Mouse (Mus musculus): ENCODE data around the gene Foxi3. TPM values are rescaled to one million over a fixed set of nuclear protein-coding genes. Genes with fewer than 3 reads are reported as not detected.

Foxi3 gene
- polyA plus RNA-seq, 1 experiment: not detected

DNA sequence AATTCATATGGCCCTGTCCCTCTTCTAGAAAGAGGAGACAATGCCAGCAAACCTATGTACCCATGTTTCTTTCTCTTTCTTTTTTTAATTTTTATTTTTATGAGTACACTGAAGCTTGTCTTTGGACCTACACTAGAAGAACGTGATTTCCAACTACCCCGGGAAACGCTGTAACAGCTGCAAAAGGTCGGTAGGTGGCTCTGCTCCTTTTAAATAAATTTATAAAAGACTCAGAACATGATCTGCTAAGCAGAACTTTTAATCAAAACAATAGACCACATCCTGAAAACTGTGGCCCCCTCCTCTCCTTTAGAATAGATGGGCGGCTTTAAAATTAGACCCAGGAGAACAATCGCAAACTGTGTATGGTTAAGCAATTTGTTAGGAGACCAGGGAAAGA, 2.3 kb upstream of the Foxi3 start:
- no peaks in the 10 kb centered on the region for H3K36me3 ChIP-seq (ENCODE audit: control insufficient read depth)
- H3K4me3 ChIP-seq (replicated peaks): no peak overlapping the region
- peaks cover 75% of the 10 kb centered on the region for H3K27me3 ChIP-seq (ENCODE audit: control insufficient read depth)
- peaks cover 1% of the 10 kb centered on the region; the same call in 1 of the 2 replicates for H3K4me1 ChIP-seq (ENCODE audit: control insufficient read depth)
- peaks cover 5% of the 10 kb centered on the region; the same call in 1 of the 2 replicates for H3K9me3 ChIP-seq (ENCODE audit: control insufficient read depth, low read length)
- no peak for TF ChIP-seq TAL1 (IDR thresholded peaks at IDR 0.05; ENCODE audit: low read length)
- no peak for TF ChIP-seq GATA1 (IDR thresholded peaks at IDR 0.05; ENCODE audit: low read length)

DNA sequence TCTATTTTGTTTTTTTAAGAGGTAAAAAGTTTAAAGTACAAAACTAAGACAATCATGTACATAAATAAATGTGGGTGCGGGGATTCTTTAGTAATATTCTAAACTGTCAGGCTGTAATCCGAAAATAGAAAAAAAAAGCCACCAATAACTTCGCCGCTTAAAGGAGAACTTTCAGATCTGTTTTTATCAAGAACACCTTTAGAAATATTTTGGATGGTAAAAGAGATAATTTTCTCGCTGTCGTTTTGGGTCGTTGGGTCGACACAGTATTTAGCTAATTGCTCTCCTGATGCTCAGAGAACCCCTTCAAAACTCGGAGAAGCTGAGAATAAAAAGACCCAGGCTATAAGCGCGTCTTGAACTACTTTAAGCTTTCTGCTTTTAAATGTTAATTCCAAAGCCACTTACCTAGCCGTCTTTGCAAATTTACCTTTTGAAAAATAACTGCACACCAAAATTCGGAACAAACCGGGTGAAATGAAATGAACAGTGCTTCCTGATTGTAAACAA, 985 bp upstream of the Foxi3 start:
- H3K9me3 ChIP-seq (ENCODE audit: control insufficient read depth, low read length): peaks cover 5% of the 10 kb centered on the region; the same call in 1 of the 2 replicates
- peaks cover 1% of the 10 kb centered on the region; the same call in 1 of the 2 replicates for H3K4me1 ChIP-seq (ENCODE audit: control insufficient read depth)
- peaks cover 87% of the 10 kb centered on the region for H3K27me3 ChIP-seq (ENCODE audit: control insufficient read depth)
- no peaks in the 10 kb centered on the region for H3K36me3 ChIP-seq (ENCODE audit: control insufficient read depth)
- TF ChIP-seq GATA1 (IDR thresholded peaks at IDR 0.05; ENCODE audit: low read length): no peak
- no peak overlapping the region for H3K4me3 ChIP-seq (replicated peaks)

DNA sequence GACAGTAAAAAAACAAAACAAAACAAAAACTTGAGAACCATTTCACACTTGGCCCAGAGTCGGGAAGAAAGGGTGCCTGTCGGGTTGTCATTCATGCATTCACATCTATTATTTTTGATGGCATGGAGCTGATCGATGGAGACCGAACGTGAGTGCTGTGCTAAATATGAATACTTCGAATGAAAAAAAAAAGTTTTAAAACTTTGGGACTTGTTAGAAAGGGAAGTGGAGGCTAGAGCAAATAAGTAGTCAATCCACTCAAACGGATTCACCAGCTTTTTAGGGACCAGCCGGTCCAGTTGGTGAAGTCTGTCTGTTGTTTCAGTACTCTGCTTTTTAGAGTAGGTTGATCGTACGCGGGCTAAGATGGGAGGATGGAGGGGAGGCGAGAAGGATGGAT, 490 bp upstream of the Foxi3 start:
- Histone ChIP-seq H3K4me1 (ENCODE audit: control insufficient read depth) (peaks cover 1% of the 10 kb centered on the region; the same call in 1 of the 2 replicates), H3K27me3 (ENCODE audit: control insufficient read depth) (peaks cover 89% of the 10 kb centered on the region), H3K4me3 (replicated peaks) (no peak overlapping the region)

DNA sequence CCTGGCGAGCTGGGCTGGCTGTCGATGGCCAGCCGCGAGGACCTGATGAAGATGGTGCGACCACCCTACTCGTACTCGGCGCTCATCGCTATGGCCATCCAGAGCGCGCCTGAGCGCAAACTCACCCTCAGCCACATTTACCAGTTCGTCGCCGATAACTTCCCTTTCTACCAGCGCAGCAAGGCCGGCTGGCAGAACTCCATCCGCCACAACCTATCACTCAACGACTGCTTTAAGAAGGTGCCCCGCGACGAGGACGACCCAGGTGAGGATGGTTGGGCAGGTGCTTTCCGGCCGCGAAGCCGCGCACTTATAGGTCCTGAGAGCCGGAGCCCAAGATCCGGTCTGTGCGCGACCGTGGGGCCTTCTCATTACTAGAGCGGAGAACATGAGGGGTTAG, 605 bp downstream of the Foxi3 start:
- Histone ChIP-seq H3K4me3 (replicated peaks) (no peak overlapping the region), H3K4me1 (ENCODE audit: control insufficient read depth) (peaks cover 1% of the 10 kb centered on the region; the same call in 1 of the 2 replicates), H3K9me3 (ENCODE audit: control insufficient read depth, low read length) (peaks cover 5% of the 10 kb centered on the region; the same call in 1 of the 2 replicates), H3K27me3 (ENCODE audit: control insufficient read depth) (peaks cover 85% of the 10 kb centered on the region), H3K36me3 (ENCODE audit: control insufficient read depth) (no peaks in the 10 kb centered on the region)
- TF ChIP-seq GATA1 (IDR thresholded peaks at IDR 0.05; ENCODE audit: low read length) (no peak), TAL1 (IDR thresholded peaks at IDR 0.05; ENCODE audit: low read length) (no peak)

More for the DNA sequence above, 490 bp upstream of the Foxi3 start:
- no peaks in the 10 kb centered on the region for H3K36me3 ChIP-seq (ENCODE audit: control insufficient read depth)
- peaks cover 5% of the 10 kb centered on the region; the same call in 1 of the 2 replicates for H3K9me3 ChIP-seq (ENCODE audit: control insufficient read depth, low read length)
- TF ChIP-seq TAL1 (IDR thresholded peaks at IDR 0.05; ENCODE audit: low read length): no peak
- no peak for TF ChIP-seq GATA1 (IDR thresholded peaks at IDR 0.05; ENCODE audit: low read length)

DNA sequence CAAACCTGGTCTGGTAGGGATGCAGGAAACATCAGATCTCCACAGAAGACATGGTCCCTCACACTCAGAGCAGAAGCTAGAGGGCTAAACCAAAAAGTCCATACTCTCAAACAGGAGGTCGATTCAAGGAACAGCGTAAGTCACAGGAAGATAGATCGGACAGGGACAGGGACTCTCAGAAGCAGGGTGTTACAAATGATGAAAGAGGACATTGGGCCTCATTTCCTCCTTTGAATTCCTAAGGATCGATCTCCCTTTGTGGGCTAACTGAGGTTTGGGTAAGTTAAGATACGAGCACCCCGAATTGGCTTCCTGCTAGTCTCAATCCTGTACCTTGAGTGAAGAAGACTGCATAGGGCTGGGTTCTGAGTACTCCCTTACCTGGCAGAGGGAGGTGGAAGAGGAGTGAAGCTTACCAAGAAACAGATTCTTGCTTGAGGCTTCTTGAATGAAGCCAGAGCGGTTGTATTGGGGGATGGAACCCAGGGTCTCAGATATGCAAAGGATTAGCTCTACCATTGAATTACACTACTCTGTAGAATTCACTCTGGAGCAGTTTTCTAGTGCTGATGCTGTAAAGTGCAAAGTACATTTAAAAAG, 1.1 kb downstream of the Foxi3 start:
- no peaks in the 10 kb centered on the region for H3K36me3 ChIP-seq (ENCODE audit: control insufficient read depth)
- peaks cover 82% of the 10 kb centered on the region for H3K27me3 ChIP-seq (ENCODE audit: control insufficient read depth)
- H3K9me3 ChIP-seq (ENCODE audit: control insufficient read depth, low read length): peaks cover 5% of the 10 kb centered on the region; the same call in 1 of the 2 replicates
- no peak for TF ChIP-seq GATA1 (IDR thresholded peaks at IDR 0.05; ENCODE audit: low read length)
- TF ChIP-seq TAL1 (IDR thresholded peaks at IDR 0.05; ENCODE audit: low read length): no peak
- no peak overlapping the region for H3K4me3 ChIP-seq (replicated peaks)
- peaks cover 1% of the 10 kb centered on the region; the same call in 1 of the 2 replicates for H3K4me1 ChIP-seq (ENCODE audit: control insufficient read depth)

DNA sequence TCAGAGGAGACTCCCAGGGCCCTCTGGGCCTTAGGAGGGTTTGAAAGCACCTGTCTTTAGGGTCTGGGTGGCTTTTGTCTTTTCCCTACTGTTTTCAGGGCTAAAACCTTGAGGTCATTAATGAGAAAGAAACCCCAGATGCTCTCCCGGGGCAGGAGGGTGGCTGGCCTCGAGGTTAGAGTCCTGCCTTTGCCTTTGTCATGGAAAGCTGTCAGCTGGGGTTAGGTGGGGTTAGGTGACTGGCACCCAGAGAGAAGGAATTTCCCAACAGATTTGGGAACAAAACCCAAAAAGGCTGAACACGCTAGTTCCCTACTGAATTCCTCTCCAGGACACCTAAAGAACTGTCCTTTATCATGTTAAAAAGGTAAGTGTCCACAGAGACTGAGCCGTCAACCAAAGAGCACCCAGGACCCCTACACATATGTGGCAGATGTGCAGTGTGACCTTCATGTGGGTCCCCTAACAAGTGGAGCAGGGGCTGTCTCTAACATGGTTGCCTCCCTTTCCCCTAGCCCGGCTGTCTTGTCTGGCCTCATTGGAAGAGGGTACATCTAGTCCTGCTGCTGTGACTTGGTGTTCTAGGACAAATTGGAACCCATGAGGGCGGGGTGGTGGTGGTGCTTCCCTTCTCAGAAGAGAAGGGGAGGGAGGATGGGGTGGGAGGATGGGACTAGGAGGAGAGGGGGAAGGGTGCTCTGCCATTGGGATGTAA, 7.9 kb downstream of the Foxi3 start:
- Histone ChIP-seq H3K9me3 (ENCODE audit: control insufficient read depth, low read length) (no peaks in the 10 kb centered on the region), H3K4me1 (ENCODE audit: control insufficient read depth) (no peaks in the 10 kb centered on the region), H3K36me3 (ENCODE audit: control insufficient read depth) (no peaks in the 10 kb centered on the region), H3K27me3 (ENCODE audit: control insufficient read depth) (peaks cover 37% of the 10 kb centered on the region), H3K4me3 (replicated peaks) (no peak overlapping the region)
- TF ChIP-seq GATA1 (IDR thresholded peaks at IDR 0.05; ENCODE audit: low read length) (no peak), TAL1 (IDR thresholded peaks at IDR 0.05; ENCODE audit: low read length) (no peak)

DNA sequence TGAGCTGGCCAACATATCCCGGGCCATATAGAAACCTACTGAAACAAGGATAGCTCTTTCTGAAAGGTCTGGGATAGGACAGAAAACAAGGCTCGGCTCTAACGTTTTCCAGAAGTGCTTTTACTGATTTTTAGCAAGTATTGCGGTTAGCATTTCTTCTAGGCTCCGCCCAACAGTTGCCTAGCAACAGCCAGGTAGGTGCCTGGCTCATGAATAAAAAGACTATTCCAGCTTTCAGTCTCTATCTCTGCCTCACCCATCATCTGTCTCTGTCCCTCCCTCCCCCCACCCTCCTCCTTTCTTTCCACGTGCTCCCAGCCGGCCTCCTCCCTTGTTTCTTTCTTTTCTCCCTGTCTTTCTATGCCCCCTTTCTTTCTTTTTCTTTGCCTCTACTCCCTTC, 9.4 kb downstream of the Foxi3 start:
- H3K4me1 ChIP-seq (ENCODE audit: control insufficient read depth): no peaks in the 10 kb centered on the region
- no peak overlapping the region for H3K4me3 ChIP-seq (replicated peaks)
- H3K9me3 ChIP-seq (ENCODE audit: control insufficient read depth, low read length): no peaks in the 10 kb centered on the region
- no peak for TF ChIP-seq GATA1 (IDR thresholded peaks at IDR 0.05; ENCODE audit: low read length)
- no peak for TF ChIP-seq TAL1 (IDR thresholded peaks at IDR 0.05; ENCODE audit: low read length)
- no peaks in the 10 kb centered on the region for H3K36me3 ChIP-seq (ENCODE audit: control insufficient read depth)
- peaks cover 24% of the 10 kb centered on the region for H3K27me3 ChIP-seq (ENCODE audit: control insufficient read depth)

DNA sequence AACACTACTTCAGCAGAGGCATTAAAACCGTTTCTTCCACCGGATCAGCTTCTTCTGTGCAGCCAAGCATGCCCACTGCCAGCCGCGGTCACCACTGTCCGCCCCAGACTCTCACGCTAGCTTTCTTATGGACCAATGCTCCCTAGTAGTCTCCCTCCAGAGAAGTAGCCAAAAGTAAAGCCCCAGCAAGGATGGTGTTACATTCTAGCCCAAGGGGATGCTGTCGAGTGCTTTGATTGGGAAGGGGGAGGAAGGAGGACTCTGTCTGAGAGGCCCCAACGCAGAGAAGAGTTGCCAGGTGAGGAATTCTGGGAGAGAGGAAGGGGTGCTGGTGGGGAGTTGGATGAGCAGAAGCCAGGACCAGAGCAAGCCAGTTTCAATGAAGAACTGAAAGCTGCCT, 11.1 kb downstream of the Foxi3 start:
- H3K27me3 ChIP-seq (ENCODE audit: control insufficient read depth): peaks cover 22% of the 10 kb centered on the region
- H3K9me3 ChIP-seq (ENCODE audit: control insufficient read depth, low read length): no peaks in the 10 kb centered on the region
- no peak overlapping the region for H3K4me3 ChIP-seq (replicated peaks)
- no peaks in the 10 kb centered on the region for H3K36me3 ChIP-seq (ENCODE audit: control insufficient read depth)
- TF ChIP-seq TAL1 (IDR thresholded peaks at IDR 0.05; ENCODE audit: low read length) (no peak), GATA1 (IDR thresholded peaks at IDR 0.05; ENCODE audit: low read length) (no peak)
- no peaks in the 10 kb centered on the region for H3K4me1 ChIP-seq (ENCODE audit: control insufficient read depth)

DNA sequence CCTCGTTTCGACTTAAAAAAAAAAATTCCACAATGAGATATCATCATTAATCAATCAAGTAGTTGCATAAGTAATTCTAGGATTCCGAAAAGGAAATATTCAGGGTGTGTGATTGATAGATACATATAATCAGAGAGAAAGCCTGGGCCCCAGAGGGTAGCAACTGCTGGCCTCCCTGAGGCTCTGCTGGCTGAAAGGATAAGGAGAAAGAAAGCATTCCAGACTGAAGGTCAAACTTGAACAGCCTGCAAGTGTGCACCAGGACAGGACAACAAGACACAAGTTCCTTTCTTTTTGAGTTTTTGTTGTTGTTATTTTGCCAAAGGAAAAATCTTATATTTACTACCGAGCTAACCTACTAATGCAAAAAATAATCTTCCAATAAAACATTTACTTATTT, 12.0 kb downstream of the Foxi3 start:
- Histone ChIP-seq H3K27me3 (ENCODE audit: control insufficient read depth) (peaks cover 22% of the 10 kb centered on the region), H3K9me3 (ENCODE audit: control insufficient read depth, low read length) (no peaks in the 10 kb centered on the region), H3K4me3 (replicated peaks) (no peak overlapping the region), H3K36me3 (ENCODE audit: control insufficient read depth) (no peaks in the 10 kb centered on the region), H3K4me1 (ENCODE audit: control insufficient read depth) (no peaks in the 10 kb centered on the region)
- TF ChIP-seq TAL1 (IDR thresholded peaks at IDR 0.05; ENCODE audit: low read length): no peak
- TF ChIP-seq GATA1 (IDR thresholded peaks at IDR 0.05; ENCODE audit: low read length): no peak
